Mouse (Mus musculus) heart, postnatal 10 days (tissue): Measurements from ENCODE around the gene Metap2. TPM values are rescaled to one million over a fixed set of nuclear protein-coding genes. Genes with fewer than 3 reads are reported as not detected.
"Not testable (repeated sequence)": the region's sequence is repeated elsewhere in the genome, so short reads cannot be mapped to it uniquely, and the experiment has no call there.

Source experiments
- DNase-seq, 2 experiments: peaks; one replicate each; pipeline ENCODE4 v3.0.0; 2021
- intact Hi-C: fragments of 180-260 bp; cut with DNase I; formaldehyde crosslinking; loops from one replicate; pipeline ENCODE4 v1.15.1; 2025
- total RNA-seq, 2 experiments: library from RNA; stranded (reverse); gene quantifications; 2 replicates each; pipeline ENCODE4 v1.2.3; 2021

Metap2 gene
- total RNA-seq, 2 experiments from 2014 or later, result 150 to 156 TPM

- DNase-seq, result no peak
- intact Hi-C loops, result no loop called here
Observed at GRCm38 (mm10) chr10:93868401-93868800, 28.5 kb downstream of the Metap2 start.

- DNase-seq, result no peak
- intact Hi-C loops, result no loop called here
Observed at GRCm38 (mm10) chr10:93856095-93856494, 40.8 kb downstream of the Metap2 start.

- no peak for DNase-seq
- intact Hi-C loops, result no loop called here
Observed at GRCm38 (mm10) chr10:93855126-93855525, 41.8 kb downstream of the Metap2 start.

GRCm38 (mm10) chr10:93846706-93847105 lies 50.2 kb downstream of the Metap2 start:
- intact Hi-C loops, result no loop called here
- no peak for DNase-seq

- intact Hi-C loops, DNase-seq: not testable (repeated sequence)
Observed at GRCm38 (mm10) chr10:93835115-93835514, 61.8 kb downstream of the Metap2 start.

GRCm38 (mm10) chr10:93834394-93834745 lies 62.5 kb downstream of the Metap2 start:
- no peak for DNase-seq
- intact Hi-C loops, result no loop called here

GRCm38 (mm10) chr10:93833699-93834393 lies 63.0 kb downstream of the Metap2 start:
- DNase-seq, result peak; percentile 64 to 69
- intact Hi-C loops, result no loop called here

GRCm38 (mm10) chr10:93833370-93833698 lies 63.6 kb downstream of the Metap2 start:
- intact Hi-C loops, result no loop called here
- no peak for DNase-seq

- DNase-seq, result no peak
- intact Hi-C loops, result no loop called here
Observed at GRCm38 (mm10) chr10:93832811-93833210, 64.1 kb downstream of the Metap2 start.

- intact Hi-C loops, result no loop called here
- no peak for DNase-seq
Observed at GRCm38 (mm10) chr10:93831730-93832574, 64.9 kb downstream of the Metap2 start.

- peak in 1 of 2 experiments; percentile 7 for DNase-seq
- intact Hi-C loops, result no loop called here
Observed at GRCm38 (mm10) chr10:93830931-93831729, 65.8 kb downstream of the Metap2 start, which contains the start of gene Usp44. Usp44 (plus strand) TSS chr10:93831555.

- no peak for DNase-seq
- intact Hi-C loops, result no loop called here
Observed at GRCm38 (mm10) chr10:93829898-93830831, 66.7 kb downstream of the Metap2 start.

- intact Hi-C loops, result loop anchor here (2.0 to 10.0 kb wide), 3 partner anchors 150 to 334 kb away; partner anchors contain the start of gene Hal
- DNase-seq, result peak; percentile 71 to 85
Observed at GRCm38 (mm10) chr10:93818661-93819060, 78.2 kb downstream of the Metap2 start.

GRCm38 (mm10) chr10:93813755-93814154 lies 83.1 kb downstream of the Metap2 start:
- DNase-seq, result peak in 1 of 2 experiments; percentile 31

GRCm38 (mm10) chr10:93812774-93813415 lies 84.0 kb downstream of the Metap2 start:
- intact Hi-C loops, result loop anchor here (1.0 to 10.0 kb wide), 3 partner anchors 202 to 328 kb away; partner anchors contain the start of gene Hal
- peak; percentile 83 to 89 for DNase-seq

More at GRCm38 (mm10) chr10:93813755-93814154, 83.1 kb downstream of the Metap2 start:
- intact Hi-C loops, result loop anchor here (1.0 to 10.0 kb wide), 3 partner anchors 203 to 329 kb away; partner anchors contain the start of gene Hal

GRCm38 (mm10) chr10:93812098-93812497 lies 84.8 kb downstream of the Metap2 start:
- no peak for DNase-seq
- intact Hi-C loops, result loop anchor here (2.0 to 10.0 kb wide), 2 partner anchors 201 to 327 kb away; partner anchors contain the start of gene Hal

GRCm38 (mm10) chr10:93810590-93811185 lies 86.2 kb downstream of the Metap2 start:
- intact Hi-C loops, result loop anchor here (10.0 kb wide), 1 partner anchor 326 kb away; the partner anchor contains the start of gene Hal
- no peak for DNase-seq

- intact Hi-C loops, DNase-seq: not testable (repeated sequence)
Observed at GRCm38 (mm10) chr10:93809438-93809837, 87.5 kb downstream of the Metap2 start.
